Mouse (Mus musculus) heart, embryonic 11.5 days (tissue): ENCODE measurements around the gene Gal3st4. TPM values are rescaled to one million over a fixed set of nuclear protein-coding genes. Genes with fewer than 3 reads are reported as not detected.

ENCODE experiments used
- ATAC-seq: fragments of 200-750 bp; cut with Nextera tagmentation; replicated peaks from 2 replicates; pipeline ENCODE4 v1.8.0; 2017; ENCODE audit warnings: moderate library complexity; ENCODE audit not compliant: insufficient number of reproducible peaks, low FRiP score, low TSS enrichment
- H3K27ac ChIP-seq: fragments of 300-500 bp; sonication (generic); 2 replicates; pipeline ENCODE4 v1.5.1; 2014; ENCODE audit warnings: mild to moderate bottlenecking, low read depth, low read length
- H3K27me3 ChIP-seq: fragments of 300-500 bp; sonication (generic); 2 replicates; pipeline ENCODE4 v1.6.1; 2014; ENCODE audit warnings: mild to moderate bottlenecking, low read length, mixed read lengths; ENCODE audit not compliant: control insufficient read depth, insufficient read depth
- H3K36me3 ChIP-seq: fragments of 300-500 bp; sonication (generic); 2 replicates; pipeline ENCODE4 v1.6.1; 2014; ENCODE audit warnings: mild to moderate bottlenecking, low read length, moderate library complexity, mixed read lengths; ENCODE audit not compliant: control insufficient read depth, insufficient read depth
- H3K4me1 ChIP-seq: fragments of 300-500 bp; sonication (generic); 2 replicates; pipeline ENCODE4 v1.6.1; 2014; ENCODE audit warnings: low read length; ENCODE audit not compliant: control insufficient read depth, insufficient read depth
- H3K4me2 ChIP-seq: fragments of 300-500 bp; sonication (generic); 2 replicates; pipeline ENCODE4 v1.6.1; 2014; ENCODE audit warnings: mild to moderate bottlenecking, moderate library complexity
- H3K4me3 ChIP-seq: fragments of 300-500 bp; sonication (generic); 2 replicates; pipeline ENCODE4 v1.5.1; 2014; ENCODE audit warnings: low read depth, low read length
- H3K9ac ChIP-seq: fragments of 300-500 bp; sonication (generic); 2 replicates; pipeline ENCODE4 v1.6.1; 2014; ENCODE audit warnings: mild to moderate bottlenecking, low read depth, low read length, moderate library complexity
- H3K9me3 ChIP-seq: fragments of 300-500 bp; sonication (generic); replicated peaks from 2 replicates; pipeline ENCODE4 v1.6.1; 2016; ENCODE audit warnings: low read length; ENCODE audit not compliant: control insufficient read depth
- WGBS: fragments of 180-500 bp; shearing (Covaris S2); extraction: QIAGEN DNeasy Blood & Tissue Kit; methylation state at CpG from one replicate; pipeline ENCODE4 v1.1.7; 2014; ENCODE audit not compliant: insufficient replicate concordance; 5-methylcytosine and 5-hydroxymethylcytosine counted together
- polyA plus RNA-seq: library from polyadenylated mRNA; unstranded; fragments of >200 nt; fragmentation: Nextera tagmentation; extraction: Ambion mirVana; gene quantifications from 2 replicates; pipeline ENCODE4 v1.2.1, GENCODE M21; 2014

The Gal3st4 gene
- polyA plus RNA-seq, 1 experiment from 2014 or later: 1.3 TPM

DNA sequence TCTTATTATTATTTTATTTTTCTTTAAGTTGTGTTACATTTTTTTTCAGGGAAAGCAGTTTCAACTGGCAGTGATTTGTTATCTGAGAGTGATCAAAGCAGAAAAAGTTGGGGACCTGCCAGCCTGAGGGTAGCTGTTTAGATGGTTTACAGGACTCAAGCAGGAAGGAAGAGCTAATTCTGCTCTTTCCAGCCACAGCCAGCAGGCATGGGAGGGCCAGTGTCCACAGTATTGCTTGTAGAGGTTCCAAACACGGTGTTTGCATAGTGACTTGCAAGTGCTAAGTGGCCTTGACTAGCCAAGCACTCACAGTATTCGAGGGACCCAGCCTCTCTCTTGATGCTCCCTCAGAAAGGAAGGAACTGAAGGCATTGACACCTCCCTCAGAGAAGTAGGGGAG is 31.1 kb downstream of the Gal3st4 start:
- H3K9ac ChIP-seq: no peak overlapping the region
- H3K27ac ChIP-seq: no peak overlapping the region
- H3K4me3 ChIP-seq: no peak overlapping the region
- no peaks in the 10 kb centered on the region for H3K9me3 ChIP-seq
- H3K4me1 ChIP-seq: no peaks in the 10 kb centered on the region
- no peak for ATAC-seq
- H3K4me2 ChIP-seq: no peak overlapping the region
- no peaks in the 10 kb centered on the region for H3K36me3 ChIP-seq
- WGBS: 23% methylated on average over 2 of the region's 2 CpGs
- H3K27me3 ChIP-seq: no peaks in the 10 kb centered on the region

DNA sequence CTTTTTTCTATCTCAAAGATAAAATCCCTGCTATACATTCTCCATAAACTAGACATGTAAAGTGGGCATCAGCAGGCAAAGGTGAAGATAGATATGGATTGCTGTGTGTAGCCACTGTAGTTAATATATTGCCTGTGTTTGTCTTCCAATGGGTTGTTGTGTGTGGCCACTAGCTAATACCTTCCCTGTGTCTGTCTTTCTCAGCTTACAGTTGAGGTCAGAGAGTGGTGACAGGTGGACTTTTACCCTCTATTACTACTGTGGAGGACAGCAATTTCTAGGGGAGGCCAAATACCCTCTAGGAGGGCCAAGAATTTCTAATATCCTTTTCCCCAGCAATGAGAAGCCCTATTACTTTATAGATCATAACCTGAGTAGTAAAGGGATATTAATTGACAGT is 38.4 kb downstream of the Gal3st4 start:
- Histone ChIP-seq H3K9me3 (no peaks in the 10 kb centered on the region), H3K4me2 (no peak overlapping the region), H3K4me3 (no peak overlapping the region), H3K9ac (no peak overlapping the region), H3K27ac (no peak overlapping the region), H3K27me3 (no peaks in the 10 kb centered on the region), H3K4me1 (no peaks in the 10 kb centered on the region), H3K36me3 (no peaks in the 10 kb centered on the region)
- no peak for ATAC-seq

DNA sequence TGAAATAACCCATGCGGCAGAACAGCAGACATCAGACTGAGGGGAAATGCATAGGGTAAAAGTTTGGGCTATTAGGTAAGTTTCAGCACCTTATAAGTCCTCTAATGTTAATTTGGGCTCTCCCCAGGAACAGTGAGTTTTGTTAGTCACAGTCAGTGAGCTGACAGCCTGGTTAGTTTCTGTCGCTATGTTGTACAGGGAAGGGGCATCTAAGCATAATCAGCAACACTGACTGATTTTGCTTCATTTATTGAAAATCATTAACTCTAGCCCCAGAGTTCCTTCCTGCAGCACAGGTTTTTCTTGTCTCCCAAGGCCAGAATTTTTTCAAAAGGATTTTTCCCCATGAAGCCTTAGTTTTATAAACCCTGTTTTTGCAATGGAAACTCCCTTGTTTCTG is 38.9 kb downstream of the Gal3st4 start:
- Histone ChIP-seq H3K4me2 (no peak overlapping the region), H3K9ac (no peak overlapping the region), H3K27ac (no peak overlapping the region), H3K4me3 (no peak overlapping the region), H3K9me3 (no peaks in the 10 kb centered on the region), H3K36me3 (no peaks in the 10 kb centered on the region), H3K4me1 (no peaks in the 10 kb centered on the region), H3K27me3 (no peaks in the 10 kb centered on the region)
- ATAC-seq: no peak
- 82% methylated on average over 2 of the region's 2 CpGs for WGBS

DNA sequence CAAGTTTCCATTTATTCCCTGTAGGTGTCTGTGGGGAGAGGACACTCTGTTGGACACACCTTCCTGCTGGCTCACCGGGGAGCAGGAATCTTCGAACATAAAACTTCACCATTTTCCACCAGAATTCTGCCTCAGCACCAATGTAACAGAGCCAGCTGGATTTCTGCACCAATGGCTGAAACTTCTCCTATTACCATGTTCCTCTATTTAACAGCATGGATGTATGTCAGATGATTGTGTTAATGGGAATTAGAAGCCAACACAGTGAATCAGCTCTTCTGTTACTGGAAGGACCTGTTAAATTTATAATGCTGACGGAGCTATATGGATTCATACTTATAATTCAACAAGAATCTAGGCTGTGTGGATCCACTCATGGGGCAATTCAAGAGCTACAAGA is 43.1 kb downstream of the Gal3st4 start:
- Histone ChIP-seq H3K27ac (no peak overlapping the region), H3K9ac (no peak overlapping the region), H3K27me3 (no peaks in the 10 kb centered on the region), H3K9me3 (no peaks in the 10 kb centered on the region), H3K4me3 (no peak overlapping the region), H3K36me3 (no peaks in the 10 kb centered on the region), H3K4me2 (no peak overlapping the region), H3K4me1 (no peaks in the 10 kb centered on the region)
- WGBS: 82% methylated on average over 3 of the region's 3 CpGs
- ATAC-seq: no peak

DNA sequence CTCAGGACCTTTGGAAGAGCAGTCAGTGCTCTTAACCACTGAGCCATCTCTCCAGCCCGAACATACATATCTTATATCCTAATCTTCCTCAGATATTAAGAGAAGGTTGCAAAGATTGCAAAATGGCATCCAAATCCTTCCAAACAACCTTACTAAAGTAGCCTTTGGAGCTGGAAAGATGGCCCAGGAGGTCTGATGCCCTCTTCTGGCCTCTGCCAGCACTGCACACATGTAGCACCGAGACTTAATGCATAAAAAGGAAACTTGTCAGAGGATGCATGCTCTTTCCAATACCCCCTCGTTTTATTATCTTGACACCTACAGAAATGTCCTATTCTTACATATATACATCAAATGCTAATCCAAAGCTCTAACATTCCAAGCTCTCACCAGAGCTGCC is 44.6 kb downstream of the Gal3st4 start:
- WGBS: 53% methylated on average over 3 of the region's 3 CpGs
- ATAC-seq: no peak
- Histone ChIP-seq H3K36me3 (no peaks in the 10 kb centered on the region), H3K4me3 (no peak overlapping the region), H3K4me1 (no peaks in the 10 kb centered on the region), H3K9me3 (no peaks in the 10 kb centered on the region), H3K9ac (no peak overlapping the region), H3K27ac (no peak overlapping the region), H3K4me2 (no peak overlapping the region), H3K27me3 (no peaks in the 10 kb centered on the region)

DNA sequence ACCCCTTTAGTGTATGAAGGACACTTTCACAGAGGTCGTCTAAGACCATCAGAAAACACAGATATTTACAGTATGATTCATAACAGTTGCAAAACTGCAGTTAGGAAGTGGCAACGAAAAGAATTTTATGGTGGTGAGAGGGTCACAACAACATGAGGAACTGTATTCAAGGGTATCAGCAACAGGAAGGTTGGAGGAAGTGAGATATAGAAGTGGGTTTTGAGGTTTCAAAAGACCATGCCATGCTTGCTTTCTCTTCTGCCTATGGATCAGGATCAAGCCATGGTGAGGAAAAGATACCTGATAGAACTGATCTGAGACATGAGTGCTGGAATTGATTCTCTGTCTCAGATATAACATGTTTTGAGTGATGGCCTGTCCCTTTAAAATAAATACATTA is 45.3 kb downstream of the Gal3st4 start:
- H3K4me2 ChIP-seq: no peak overlapping the region
- no peak overlapping the region for H3K9ac ChIP-seq
- no peak for ATAC-seq
- no peaks in the 10 kb centered on the region for H3K27me3 ChIP-seq
- no peaks in the 10 kb centered on the region for H3K9me3 ChIP-seq
- H3K4me3 ChIP-seq: no peak overlapping the region
- H3K36me3 ChIP-seq: no peaks in the 10 kb centered on the region
- WGBS: 48% methylated on average over 2 of the region's 2 CpGs
- no peaks in the 10 kb centered on the region for H3K4me1 ChIP-seq
- H3K27ac ChIP-seq: no peak overlapping the region

DNA sequence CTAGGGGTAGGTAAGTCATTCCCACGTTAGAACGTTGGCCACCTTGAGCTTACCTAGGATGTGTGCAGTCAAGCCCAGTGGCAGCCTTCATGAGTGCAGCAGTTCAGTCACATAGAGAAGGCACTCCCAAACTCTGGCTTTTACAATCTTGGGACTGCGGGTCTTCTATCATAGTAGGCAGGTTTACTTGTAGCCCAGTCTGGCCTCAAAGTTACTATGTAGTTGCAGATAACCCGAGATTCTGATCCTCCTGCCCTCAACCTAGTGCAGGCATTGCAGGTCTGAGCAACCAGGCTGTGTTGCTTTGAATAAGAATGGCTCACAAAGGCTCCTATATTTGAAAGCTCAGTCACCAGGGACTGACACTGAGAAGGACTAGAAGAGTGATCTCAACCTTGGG is 46.1 kb downstream of the Gal3st4 start:
- H3K27me3 ChIP-seq: no peaks in the 10 kb centered on the region
- H3K4me2 ChIP-seq: no peak overlapping the region
- H3K4me3 ChIP-seq: no peak overlapping the region
- no peak overlapping the region for H3K9ac ChIP-seq
- no peaks in the 10 kb centered on the region for H3K9me3 ChIP-seq
- H3K36me3 ChIP-seq: no peaks in the 10 kb centered on the region
- 76% methylated on average over 4 of the region's 4 CpGs for WGBS
- H3K4me1 ChIP-seq: no peaks in the 10 kb centered on the region
- no peak for ATAC-seq
- H3K27ac ChIP-seq: no peak overlapping the region

DNA sequence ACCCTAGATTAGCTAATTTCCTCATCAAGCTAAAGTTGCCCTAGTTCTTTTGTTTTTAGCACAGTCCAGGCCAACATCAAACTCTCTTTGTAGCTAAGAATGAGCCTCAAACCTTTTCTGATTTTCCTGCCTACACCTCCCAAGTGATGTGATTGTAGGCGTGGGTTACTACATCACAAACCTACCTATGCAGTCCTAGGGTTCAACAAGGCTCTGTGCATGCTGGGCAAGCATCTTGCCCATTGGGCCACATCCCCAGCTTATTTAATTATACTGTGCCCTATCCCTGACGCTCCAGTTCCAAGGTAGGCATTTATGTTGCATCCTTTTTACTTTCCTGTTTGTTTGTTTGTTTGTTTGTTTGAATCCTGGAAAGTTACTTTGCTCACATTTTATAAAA is 46.9 kb downstream of the Gal3st4 start, which contains the start of gene Nxpe5:
Nxpe5 (plus strand) TSS at position 199 of the 400 bp plus-strand sequence.
- 41% methylated on average over 2 of the region's 2 CpGs for WGBS

DNA sequence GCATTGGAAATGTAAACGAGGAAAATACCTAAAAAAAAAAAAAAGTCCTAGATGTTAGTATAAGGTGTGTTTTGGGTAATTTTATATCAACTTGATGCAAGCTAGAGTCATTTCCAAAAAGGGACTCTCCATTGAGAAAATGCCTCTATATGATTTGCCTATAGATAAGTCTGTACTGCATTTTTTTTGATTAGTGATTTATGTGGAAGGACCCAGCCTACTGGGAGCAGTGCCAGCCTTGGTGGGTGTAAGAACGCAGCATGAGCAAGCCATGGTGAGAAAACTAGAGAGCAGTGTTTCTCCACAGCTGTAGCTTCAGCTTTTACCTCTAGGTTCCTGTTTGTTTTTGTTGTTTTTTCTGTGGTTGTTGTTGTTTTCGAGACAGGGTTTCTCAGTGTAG is 49.4 kb downstream of the Gal3st4 start:
- Histone ChIP-seq H3K4me3 (no peak overlapping the region), H3K36me3 (no peaks in the 10 kb centered on the region), H3K4me2 (no peak overlapping the region), H3K9me3 (no peaks in the 10 kb centered on the region), H3K4me1 (no peaks in the 10 kb centered on the region), H3K27ac (no peak overlapping the region), H3K27me3 (no peaks in the 10 kb centered on the region), H3K9ac (no peak overlapping the region)
- ATAC-seq: no peak
- WGBS: 57% methylated on average over 3 of the region's 3 CpGs

More for the DNA sequence above, 46.9 kb downstream of the Gal3st4 start, which contains the start of gene Nxpe5:
- Histone ChIP-seq H3K9ac (no peak within 1 kb of the TSS), H3K27me3 (no peaks in the 10 kb centered on the region), H3K4me2 (no peak within 1 kb of the TSS), H3K9me3 (no peaks in the 10 kb centered on the region), H3K4me3 (no peak within 1 kb of the TSS), H3K27ac (no peak within 1 kb of the TSS), H3K4me1 (no peaks in the 10 kb centered on the region), H3K36me3 (no peaks in the 10 kb centered on the region)
- ATAC-seq: no peak
